Mouse (Mus musculus) CH12.LX (cell line): ENCODE data around the gene Tjap1.

Experiments
- CTCF ChIP-seq, 2 experiments: IDR thresholded peaks in 1 of 2; conservative IDR thresholded peaks in 1 of 2; 2 replicates each; pipeline ENCODE4 v1.5.1; 2011 to 2012; ENCODE audit warnings: low read depth in 2 of 2, low read length in 2 of 2, improper control_type of control experiment in 1 of 2, inconsistent platforms in 1 of 2, mild to moderate bottlenecking in 1 of 2, moderate library complexity in 1 of 2
- ETS1 ChIP-seq: conservative IDR thresholded peaks from 2 replicates; pipeline ENCODE4 v1.6.1; 2012; ENCODE audit warnings: low read depth, mild to moderate bottlenecking, inconsistent platforms, low read length, improper control_type of control experiment, moderate library complexity
- NELFE ChIP-seq: IDR thresholded peaks from 2 replicates; pipeline ENCODE4 v1.6.1; 2011; ENCODE audit warnings: low read depth, low read length, improper control_type of control experiment
- RAD21 ChIP-seq: IDR thresholded peaks from 2 replicates; pipeline ENCODE4 v1.6.1; 2011; ENCODE audit warnings: low read depth, mild to moderate bottlenecking, low read length, improper control_type of control experiment, moderate library complexity
- UBTF ChIP-seq: IDR thresholded peaks from 2 replicates; pipeline ENCODE4 v1.6.1; 2012; ENCODE audit warnings: low read depth, mild to moderate bottlenecking, inconsistent platforms, low read length, improper control_type of control experiment, moderate library complexity
- USF2 ChIP-seq: conservative IDR thresholded peaks from 2 replicates; pipeline ENCODE4 v1.6.1; 2011; ENCODE audit warnings: low read depth, low read length, improper control_type of control experiment

DNA sequence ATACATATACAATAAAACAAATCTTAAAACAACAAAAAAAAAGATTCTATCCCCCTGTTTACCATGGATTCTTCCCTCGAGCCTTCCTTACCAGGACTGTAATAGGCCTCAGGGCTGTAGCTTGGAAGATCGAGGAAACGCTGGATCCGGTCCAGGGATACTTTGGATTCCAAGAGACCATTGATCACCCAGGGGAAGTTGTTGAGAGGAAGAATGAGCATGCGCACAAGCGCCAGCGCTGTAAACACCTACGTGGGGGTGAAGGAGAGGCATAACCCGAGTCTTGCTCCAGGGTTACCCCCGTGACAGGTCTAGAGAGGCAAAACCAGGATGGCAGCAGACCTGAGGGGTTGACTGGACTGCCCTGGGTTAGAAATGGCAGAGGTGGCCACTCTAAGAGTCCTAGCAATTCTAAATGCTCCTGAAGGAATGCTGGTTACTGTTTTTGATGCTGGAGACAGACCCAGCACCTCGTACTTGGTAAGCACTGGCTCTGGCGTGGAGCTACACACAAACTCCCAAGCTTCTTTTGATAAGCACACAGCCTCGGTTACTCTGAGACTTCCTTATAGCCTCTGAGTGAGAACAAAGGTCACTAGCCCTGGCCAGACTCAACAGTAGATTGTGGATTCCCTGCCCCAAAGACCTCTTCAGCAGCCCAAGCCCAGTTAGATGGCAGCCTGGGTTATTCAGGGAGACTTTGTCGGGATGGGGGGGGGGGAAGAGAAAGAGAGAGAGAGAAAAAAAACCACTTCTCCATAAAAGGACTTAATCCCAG is 39.4 kb upstream of the Tjap1 start:
- no peak for TF ChIP-seq USF2
- no peak for TF ChIP-seq UBTF
- TF ChIP-seq NELFE, result no peak
- TF ChIP-seq ETS1, result no peak
- no peak for TF ChIP-seq RAD21
- no peak for TF ChIP-seq CTCF (conservative IDR thresholded peaks at IDR 0.05 in 1 of 2, IDR thresholded peaks at IDR 0.05 in 1 of 2; ENCODE audit: low read depth in 2 of 2, low read length in 2 of 2)
